Mouse (Mus musculus) neural tube, postnatal 0 days (tissue): ENCODE data around the gene Insc. TPM values are rescaled to one million over a fixed set of nuclear protein-coding genes. Genes with fewer than 3 reads are reported as not detected.

Source experiments
- polyA plus RNA-seq: library from polyadenylated mRNA; unstranded; fragments of >200 nt; fragmentation: Nextera tagmentation; extraction: Ambion mirVana; gene quantifications from 2 replicates; pipeline ENCODE4 v1.2.1, GENCODE M21; 2015

Gene Insc
- 5.5 and 6.6 TPM in 2 replicates for polyA plus RNA-seq

GRCm38 (mm10) chr7:114743022-114743780, at the start of gene Insc:
TSS of gene Insc (plus strand) at chr7:114743694.

GRCm38 (mm10) chr7:114718300-114718699, 25.2 kb upstream of the Insc start, which contains the start of gene Calcb:
TSS of gene Calcb (plus strand) at chr7:114718643.

Other genes starting within 250 kb of the Insc start
- gene Cyp2r1, start 180.7 kb upstream of the Insc start, polyA plus RNA-seq: 1.3 and 1.4 TPM in 2 replicates
- 97.5 and 142 TPM in 2 replicates for gene Calca, start 107.3 kb upstream of the Insc start, polyA plus RNA-seq
- 64.9 and 68.8 TPM in 2 replicates for gene Calcb, start 25.1 kb upstream of the Insc start, polyA plus RNA-seq